Mouse (Mus musculus) midbrain, postnatal 0 days (tissue): ENCODE measurements at regions not wholly inside any gene's neighbourhood (a gene's known extent, or its start where the extent isn't known, plus 50 kb on each side); places are given as distances from the start of the nearest gene placed in this dataset.

ENCODE experiments used
- ATAC-seq: fragments of 200-750 bp; cut with Nextera tagmentation; 2 replicates; pipeline ENCODE4 v1.8.0; 2017; ENCODE audit warnings: moderate number of reproducible peaks, mild to moderate bottlenecking, moderate TSS enrichment, moderate library complexity; ENCODE audit not compliant: low FRiP score
- DNase-seq: peaks from one replicate; pipeline ENCODE4 v3.0.0-alpha.2; 2015; ENCODE audit warnings: low spot score
- H3K27ac ChIP-seq: fragments of 300-500 bp; sonication (generic); 2 replicates; pipeline ENCODE4 v1.5.1; 2014; ENCODE audit warnings: low read depth, mild to moderate bottlenecking, low read length, mixed read lengths
- H3K27me3 ChIP-seq: fragments of 300-500 bp; sonication (generic); 2 replicates; pipeline ENCODE4 v1.6.1; 2014; ENCODE audit warnings: low read length, control low read depth, mixed read lengths; ENCODE audit not compliant: insufficient read depth
- H3K36me3 ChIP-seq: fragments of 300-500 bp; sonication (generic); 2 replicates; pipeline ENCODE4 v1.6.1; 2014; ENCODE audit warnings: low read length, control low read depth, mixed read lengths; ENCODE audit not compliant: insufficient read depth
- H3K4me1 ChIP-seq: fragments of 300-500 bp; sonication (generic); 2 replicates; pipeline ENCODE4 v1.6.1; 2014; ENCODE audit warnings: mild to moderate bottlenecking, control low read depth, antibody characterized with exemption, low read length, mixed read lengths; ENCODE audit not compliant: insufficient read depth
- H3K4me2 ChIP-seq: fragments of 300-500 bp; sonication (generic); 2 replicates; pipeline ENCODE4 v1.6.1; 2014; ENCODE audit warnings: low read depth, mild to moderate bottlenecking, low read length, mixed read lengths; ENCODE audit not compliant: poor library complexity, severe bottlenecking
- H3K4me3 ChIP-seq: fragments of 300-500 bp; sonication (generic); 2 replicates; pipeline ENCODE4 v1.5.1; 2014; ENCODE audit warnings: low read depth, mild to moderate bottlenecking, low read length, moderate library complexity
- H3K9ac ChIP-seq: fragments of 300-500 bp; sonication (generic); replicated peaks from 2 replicates; pipeline ENCODE4 v1.6.1; 2014; ENCODE audit warnings: mild to moderate bottlenecking, low read length, moderate library complexity, mixed read lengths; ENCODE audit not compliant: poor library complexity, severe bottlenecking
- H3K9me3 ChIP-seq: fragments of 300-500 bp; sonication (generic); 2 replicates; pipeline ENCODE4 v1.6.1; 2016; ENCODE audit warnings: low read length, control low read depth
- CTCF ChIP-seq: IDR thresholded peaks from 2 replicates; pipeline ENCODE4 v1.5.1; 2016; ENCODE audit warnings: antibody characterized with exemption, mild to moderate bottlenecking
- WGBS: fragments of 180-500 bp; shearing (Covaris S2); extraction: QIAGEN DNeasy Blood & Tissue Kit; methylation state at CpG from one replicate; pipeline ENCODE4 v1.1.7; 2014; 5-methylcytosine and 5-hydroxymethylcytosine counted together

DNA sequence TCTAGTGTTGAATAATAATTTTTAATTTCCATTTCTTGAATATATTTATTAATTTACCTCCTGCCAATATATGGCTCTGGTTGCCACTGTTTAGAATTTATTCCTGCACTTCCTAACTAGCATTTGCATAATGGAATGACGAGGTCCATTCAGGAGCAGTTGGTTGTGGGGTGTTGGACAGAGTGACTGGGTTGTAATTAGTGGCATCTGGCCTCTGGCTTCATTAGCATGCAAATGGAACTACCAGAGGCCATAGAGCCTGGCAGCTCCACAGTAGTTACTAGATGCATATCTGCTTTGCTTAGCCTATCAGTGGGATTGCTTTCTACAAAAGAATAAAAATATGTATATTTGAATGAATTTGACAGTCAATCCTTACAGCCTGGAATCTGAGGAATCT, 1099.6 kb upstream of the Cdh8 start:
- Histone ChIP-seq H3K9me3 (no peaks in the 10 kb centered on the region), H3K4me1 (no peaks in the 10 kb centered on the region), H3K27ac (no peak overlapping the region), H3K27me3 (no peaks in the 10 kb centered on the region), H3K36me3 (no peaks in the 10 kb centered on the region), H3K9ac (no peak overlapping the region), H3K4me2 (no peak overlapping the region), H3K4me3 (no peak overlapping the region)
- TF ChIP-seq CTCF, result no peak
- DNase-seq (peak; percentile 82), ATAC-seq (0 out of 2 replicates have a peak, but pooled peaks have one; percentile 58)
- 13% methylated on average over 1 of the region's 1 CpGs for WGBS

DNA sequence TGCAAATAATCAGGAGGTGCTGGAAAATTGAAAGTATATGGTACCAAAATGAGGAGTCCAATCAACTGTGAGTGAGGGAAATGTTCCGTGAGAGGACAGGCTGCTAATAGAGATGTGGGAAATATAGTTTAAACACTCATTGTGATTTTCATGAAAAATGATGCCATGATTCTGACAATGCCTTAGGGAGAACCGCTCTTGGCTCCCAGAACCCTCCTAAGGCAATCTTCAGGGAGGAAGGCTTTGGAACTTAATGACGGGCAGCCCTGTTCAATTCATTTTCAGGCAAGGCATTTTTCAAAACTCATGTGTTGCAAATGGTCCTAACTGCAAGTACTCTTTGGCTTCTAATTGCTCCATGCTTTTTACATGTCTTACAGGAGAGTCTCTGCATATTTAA, 1098.9 kb upstream of the Cdh8 start:
- Histone ChIP-seq H3K4me3 (no peak overlapping the region), H3K4me2 (no peak overlapping the region), H3K36me3 (no peaks in the 10 kb centered on the region), H3K4me1 (no peaks in the 10 kb centered on the region), H3K27me3 (no peaks in the 10 kb centered on the region), H3K9me3 (no peaks in the 10 kb centered on the region), H3K27ac (no peak overlapping the region), H3K9ac (no peak overlapping the region)
- TF ChIP-seq CTCF, result no peak
- ATAC-seq (no peak), DNase-seq (no peak)
- 61% methylated on average over 3 of the region's 3 CpGs for WGBS

GRCm38 (mm10) chr8:100506478-100506877, 1090.2 kb upstream of the Cdh8 start:
- TF ChIP-seq CTCF, result no peak
- DNase-seq (no peak), ATAC-seq (no peak)
- H3K4me2 ChIP-seq, result no peak overlapping the region
- H3K36me3 ChIP-seq, result no peaks in the 10 kb centered on the region
- no peak overlapping the region for H3K4me3 ChIP-seq
- H3K9ac ChIP-seq, result no peak overlapping the region
- H3K9me3 ChIP-seq, result no peaks in the 10 kb centered on the region
- 91% methylated on average over 2 of the region's 2 CpGs for WGBS
- no peaks in the 10 kb centered on the region for H3K27me3 ChIP-seq
- H3K27ac ChIP-seq, result no peak overlapping the region
- no peaks in the 10 kb centered on the region for H3K4me1 ChIP-seq

DNA sequence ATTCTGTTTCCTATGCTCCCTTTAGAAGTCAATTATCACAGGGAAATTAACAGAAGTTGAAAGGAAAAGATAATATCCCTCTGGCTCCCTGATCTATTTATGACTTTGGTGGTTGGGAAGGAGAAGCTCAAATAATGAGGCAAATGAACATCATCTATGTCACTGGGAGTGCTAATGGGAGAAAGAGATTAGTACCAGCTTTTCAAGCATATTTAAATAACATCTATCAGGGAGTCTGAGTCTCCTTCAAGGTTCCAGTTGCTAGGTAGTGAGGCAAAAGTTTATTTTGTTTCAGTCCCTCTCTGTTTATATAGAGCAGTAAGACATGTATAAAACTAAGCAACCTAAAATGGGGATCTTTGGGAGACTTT, 1084.1 kb upstream of the Cdh8 start:
- H3K27ac ChIP-seq, result no peak overlapping the region
- DNase-seq (no peak), ATAC-seq (no peak)
- no peak for TF ChIP-seq CTCF
- no peak overlapping the region for H3K9ac ChIP-seq
- H3K9me3 ChIP-seq, result no peaks in the 10 kb centered on the region
- H3K4me3 ChIP-seq, result no peak overlapping the region
- H3K27me3 ChIP-seq, result no peaks in the 10 kb centered on the region
- no peaks in the 10 kb centered on the region for H3K36me3 ChIP-seq
- no peaks in the 10 kb centered on the region for H3K4me1 ChIP-seq
- H3K4me2 ChIP-seq, result no peak overlapping the region

GRCm38 (mm10) chr8:100499614-100500341, 1083.5 kb upstream of the Cdh8 start:
- Histone ChIP-seq H3K4me1 (no peaks in the 10 kb centered on the region), H3K9ac (no peak overlapping the region), H3K9me3 (no peaks in the 10 kb centered on the region), H3K27ac (no peak overlapping the region), H3K4me3 (no peak overlapping the region), H3K36me3 (no peaks in the 10 kb centered on the region), H3K27me3 (no peaks in the 10 kb centered on the region), H3K4me2 (no peak overlapping the region)
- TF ChIP-seq CTCF, result no peak
- DNase-seq (peak; percentile 17), ATAC-seq (no peak)
- 17% methylated on average over 6 of the region's 6 CpGs for WGBS

GRCm38 (mm10) chr8:100494445-100494844, 1078.2 kb upstream of the Cdh8 start:
- H3K27ac ChIP-seq, result no peak overlapping the region
- H3K9ac ChIP-seq, result no peak overlapping the region
- ATAC-seq (no peak), DNase-seq (no peak)
- no peaks in the 10 kb centered on the region for H3K9me3 ChIP-seq
- no peak overlapping the region for H3K4me2 ChIP-seq
- no peaks in the 10 kb centered on the region for H3K27me3 ChIP-seq
- no peaks in the 10 kb centered on the region for H3K36me3 ChIP-seq
- H3K4me3 ChIP-seq, result no peak overlapping the region
- no peaks in the 10 kb centered on the region for H3K4me1 ChIP-seq
- WGBS, result 56% methylated on average over 3 of the region's 3 CpGs
- no peak for TF ChIP-seq CTCF
